Mouse (Mus musculus) monocyte, adult 2 months (primary cell): ENCODE measurements around the gene Taar9.
"Not testable (repeated sequence)": the region's sequence is repeated elsewhere in the genome, so short reads cannot be mapped to it uniquely, and the experiment has no call there.

Experiments
- DNase-seq, 2 experiments: peaks; one replicate each; pipeline ENCODE4 v3.0.0; 2022; ENCODE audit warnings: low spot score in 2 of 2, low read depth in 1 of 2

Gene Taar9

DNA sequence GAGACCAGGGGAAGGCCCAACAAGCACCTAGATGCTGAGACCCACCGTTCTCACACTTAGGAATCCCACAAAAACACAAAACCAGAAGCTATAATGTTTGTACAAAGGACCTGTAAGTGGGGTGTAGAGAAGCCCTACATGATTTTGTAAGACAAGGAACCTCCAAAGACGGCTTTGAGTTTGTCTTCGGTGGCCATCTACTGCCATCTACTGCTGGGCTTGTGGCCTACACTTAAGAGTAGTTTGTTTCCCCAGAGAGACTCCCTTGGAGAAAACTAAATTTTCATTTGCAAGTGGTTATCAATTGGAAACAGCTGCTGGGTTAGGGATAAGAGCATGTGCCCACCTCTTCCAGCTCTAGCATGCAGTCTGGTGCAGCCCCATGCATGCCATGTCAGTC, 29.2 kb downstream of the Taar9 start:
- no peak for DNase-seq

DNA sequence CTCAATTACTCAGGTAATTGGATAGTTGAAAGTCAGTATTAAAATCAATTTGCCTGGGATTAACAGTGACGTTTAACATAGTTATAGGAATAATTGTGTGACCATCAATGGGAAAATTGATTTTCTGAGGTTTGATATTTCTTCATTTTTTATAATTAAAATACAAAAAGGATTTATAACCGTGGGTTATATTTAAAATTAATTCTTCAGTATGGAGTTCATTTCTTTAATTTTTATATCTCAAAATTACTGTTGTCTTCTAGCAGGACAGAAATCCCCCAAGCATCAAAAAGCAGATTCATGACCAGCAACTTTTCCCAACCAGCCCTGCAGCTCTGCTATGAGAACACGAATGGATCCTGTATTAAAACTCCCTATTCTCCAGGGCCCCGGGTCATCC, 33.1 kb downstream of the Taar9 start, which contains the start of gene Taar8a:
Gene Taar8a (plus strand): TSS at position 301 of the 400 bp plus-strand sequence.
- not testable (repeated sequence) for DNase-seq

DNA sequence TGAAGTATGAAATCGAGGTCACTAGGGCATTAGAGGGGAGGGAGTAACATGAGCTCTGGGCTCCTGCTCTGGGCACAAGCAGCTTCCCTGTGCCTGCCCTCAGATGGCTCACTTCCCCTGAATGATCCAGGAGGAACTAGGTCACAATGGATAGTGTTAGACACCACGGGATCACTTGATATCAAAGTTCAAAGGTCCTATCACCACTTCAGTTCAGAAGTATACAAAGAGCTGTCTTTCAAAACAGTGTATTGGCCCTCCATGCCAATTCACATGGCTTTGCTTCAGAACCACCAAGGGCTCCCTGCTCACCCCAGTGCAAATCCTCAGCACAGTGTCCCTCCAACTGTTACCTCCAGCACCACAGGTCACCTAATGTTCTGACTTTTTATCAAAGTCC, 34.6 kb downstream of the Taar9 start:
- DNase-seq = not testable (repeated sequence)

DNA sequence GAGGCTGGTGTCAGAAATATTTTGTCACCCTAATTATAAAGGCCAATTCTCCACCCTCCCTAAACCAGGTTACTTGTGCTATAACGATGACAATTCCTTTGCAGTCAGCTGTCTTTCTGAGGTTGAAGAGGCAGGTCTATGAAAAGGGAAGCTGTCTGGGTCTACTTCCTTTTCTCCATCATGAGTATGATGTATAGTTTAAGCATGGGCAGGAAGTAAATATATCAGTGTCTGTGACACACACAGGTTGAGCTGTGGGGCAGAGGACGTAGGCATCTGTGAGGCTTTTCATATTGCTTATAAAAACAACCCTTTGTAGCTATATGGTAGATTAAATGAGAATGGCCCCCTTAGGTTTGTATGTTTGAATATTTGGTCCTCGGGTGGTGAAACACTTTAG, 50.3 kb downstream of the Taar9 start:
- DNase-seq = no peak
